Mouse (Mus musculus) heart, postnatal 36 days (tissue): ENCODE measurements around the gene Tmem136. TPM values are rescaled to one million over a fixed set of nuclear protein-coding genes. Genes with fewer than 3 reads are reported as not detected.

Source experiments
- DNase-seq, 2 experiments: peaks; one replicate each; pipeline ENCODE4 v3.0.0; 2021 to 2022
- intact Hi-C: fragments of 180-260 bp; cut with DNase I; formaldehyde crosslinking; loops from one replicate; pipeline ENCODE4 v1.15.1; 2025
- total RNA-seq, 2 experiments: library from RNA; stranded (reverse); gene quantifications; 2 replicates each; pipeline ENCODE4 v1.2.3; 2021

Gene Tmem136
- total RNA-seq, 2 experiments from 2014 or later: 6.1 to 9.1 TPM

GRCm38 (mm10) chr9:43084496-43085362 lies 31.6 kb downstream of the Tmem136 start:
- intact Hi-C loops: loop anchor here (5.0 kb wide), 1 partner anchor 47 kb away; no protein-coding TSS in a partner anchor
- no peak for DNase-seq

GRCm38 (mm10) chr9:43083441-43084055 lies 32.8 kb downstream of the Tmem136 start:
- intact Hi-C loops: no loop called here

GRCm38 (mm10) chr9:43078711-43079110 lies 37.7 kb downstream of the Tmem136 start:
- DNase-seq: no peak
- intact Hi-C loops: no loop called here

More at GRCm38 (mm10) chr9:43083441-43084055, 32.8 kb downstream of the Tmem136 start:
- no peak for DNase-seq

- DNase-seq: no peak
- intact Hi-C loops: no loop called here
Measured at GRCm38 (mm10) chr9:43076163-43076562, 40.2 kb downstream of the Tmem136 start.

GRCm38 (mm10) chr9:43074611-43075010 lies 41.8 kb downstream of the Tmem136 start:
- intact Hi-C loops: no loop called here
- DNase-seq: no peak

- intact Hi-C loops: no loop called here
- DNase-seq: no peak
Measured at GRCm38 (mm10) chr9:43071741-43072140, 44.6 kb downstream of the Tmem136 start.

- no peak for DNase-seq
- intact Hi-C loops: no loop called here
Measured at GRCm38 (mm10) chr9:43071176-43071575, 45.2 kb downstream of the Tmem136 start.

GRCm38 (mm10) chr9:43070566-43070965 lies 45.8 kb downstream of the Tmem136 start:
- DNase-seq: no peak
- intact Hi-C loops: no loop called here

- DNase-seq: no peak
Measured at GRCm38 (mm10) chr9:43070153-43070552, 46.2 kb downstream of the Tmem136 start.

GRCm38 (mm10) chr9:43067896-43068295 lies 48.5 kb downstream of the Tmem136 start:
- intact Hi-C loops: no loop called here
- no peak for DNase-seq

More at GRCm38 (mm10) chr9:43070153-43070552, 46.2 kb downstream of the Tmem136 start:
- intact Hi-C loops: no loop called here

GRCm38 (mm10) chr9:43065231-43065630 lies 51.1 kb downstream of the Tmem136 start:
- no peak for DNase-seq
- intact Hi-C loops: no loop called here

GRCm38 (mm10) chr9:43061545-43061944 lies 54.8 kb downstream of the Tmem136 start:
- DNase-seq: no peak
- intact Hi-C loops: no loop called here

Other genes with a start within 250 kb of the Tmem136 start
- gene Grik4, start 172.1 kb downstream of the Tmem136 start, total RNA-seq: under 1 TPM in 1 of 2 experiments, not detected in 1; 0.11 TPM
- gene Arhgef12, start 9.3 kb downstream of the Tmem136 start, total RNA-seq: 100 to 1,000 TPM; 154 to 160 TPM
- under 1 TPM; 0.14 to 0.27 TPM for gene Pou2f3, start 93.8 kb upstream of the Tmem136 start, total RNA-seq
- gene Oaf, start 123.3 kb upstream of the Tmem136 start, total RNA-seq: 1 to 10 TPM; 8.2 to 8.9 TPM
- under 1 TPM in 1 of 2 experiments, not detected in 1; 0.11 TPM for gene Trim29, start 194.3 kb upstream of the Tmem136 start, total RNA-seq